Comparison of ENCODE assay signal across 14 mouse cellular contexts in genomic region chr8:70279266-70279665, GRCm38 (mm10). TPM values are rescaled to one million over a fixed set of nuclear protein-coding genes. Genes with fewer than 3 reads are reported as not detected.
A peak's percentile ranks its signal among the peaks of the same experiment; 100 is the strongest.
DNase-seq lines count a peak whose midpoint lies in the region; ATAC-seq lines count a peak whose summit lies in the region.
"Had no signal": no experiment of that assay in that cellular context is flagged by ENCODE, and none has a peak within 500 bp of the region (broad histone marks: within the 10 kb centered on the region; RNA-seq: fewer than 3 reads in every experiment).

No protein-coding gene starts in this region.

- ATAC-seq in heart, embryonic 11.5 days (replicated peaks; ENCODE audit: insufficient number of reproducible peaks, low FRiP score, low TSS enrichment), result no peak
- ATAC-seq in liver, embryonic 12.5 days, result no peak
- no peak for ATAC-seq in heart, embryonic 16.5 days (replicated peaks; ENCODE audit: extremely low read depth, insufficient read depth, low FRiP score)
- ATAC-seq: forebrain, embryonic 14.5 days; intestine, embryonic 15.5 days had no signal

- no peak overlapping the region for H3K4me2 ChIP-seq in heart, embryonic 11.5 days
- peak overlapping the region; percentile 41; the same call in 1 of the 2 replicates for H3K4me2 ChIP-seq in liver, embryonic 12.5 days
- peak overlapping the region; percentile 5; the same call in 1 of the 2 replicates for H3K4me2 ChIP-seq in heart, embryonic 16.5 days (ENCODE audit: low read depth, low read length)
- H3K4me2 ChIP-seq: intestine, embryonic 15.5 days had no signal

- H3K9ac ChIP-seq in heart, embryonic 11.5 days (ENCODE audit: low read depth, low read length), result peak overlapping the region; percentile 10; the same call in 1 of the 2 replicates
- H3K9ac ChIP-seq in liver, embryonic 12.5 days, result no peak overlapping the region; the same call in 1 of the 2 replicates
- H3K9ac ChIP-seq in heart, embryonic 16.5 days (ENCODE audit: low read length), result peak overlapping the region; percentile 60
- H3K9ac ChIP-seq: intestine, embryonic 15.5 days had no signal

- H3K4me1 ChIP-seq in heart, embryonic 11.5 days (ENCODE audit: control insufficient read depth, insufficient read depth, low read length), result peaks cover 16% of the 10 kb centered on the region
- H3K4me1 ChIP-seq in liver, embryonic 12.5 days, result peaks cover 72% of the 10 kb centered on the region
- peaks cover 24% of the 10 kb centered on the region for H3K4me1 ChIP-seq in heart, embryonic 16.5 days (ENCODE audit: control insufficient read depth, insufficient read depth, low read length)

- DNase-seq in heart, adult 8-10 months (ENCODE audit: low spot score), result no peak
- no peak for DNase-seq in liver
- DNase-seq in brain, adult 2 months (ENCODE audit: low read depth, low spot score), result peak; percentile 44
- DNase-seq in left cerebral cortex, adult 8-10 months (ENCODE audit: low spot score in 2 of 2), result no peak
- no peak for DNase-seq in right cerebral cortex, postnatal 36 days (ENCODE audit: low spot score in 2 of 2)
- DNase-seq: adrenal gland, postnatal 10 days; gastrocnemius, postnatal 25 days; thymus, adult 18-20 months had no signal

- H3K36me3 ChIP-seq in heart, embryonic 11.5 days (ENCODE audit: control insufficient read depth, insufficient read depth, low read length), result no peaks in the 10 kb centered on the region
- H3K36me3 ChIP-seq in liver, embryonic 12.5 days, result no peaks in the 10 kb centered on the region
- no peaks in the 10 kb centered on the region for H3K36me3 ChIP-seq in heart, embryonic 16.5 days (ENCODE audit: control insufficient read depth, insufficient read depth)
- H3K36me3 ChIP-seq: intestine, embryonic 15.5 days had no signal

- no peaks in the 10 kb centered on the region for H3K27me3 ChIP-seq in heart, embryonic 11.5 days (ENCODE audit: control insufficient read depth, insufficient read depth, low read length)
- H3K27me3 ChIP-seq in liver, embryonic 12.5 days (replicated peaks), result no peaks in the 10 kb centered on the region
- no peaks in the 10 kb centered on the region for H3K27me3 ChIP-seq in heart, embryonic 16.5 days (ENCODE audit: control insufficient read depth, insufficient read depth, low read length)
- H3K27me3 ChIP-seq: intestine, embryonic 15.5 days had no signal

- peak overlapping the region; percentile 54 for H3K27ac ChIP-seq in heart, embryonic 11.5 days (ENCODE audit: low read depth, low read length)
- H3K27ac ChIP-seq in liver, embryonic 12.5 days, result peak overlapping the region; percentile 43
- H3K27ac ChIP-seq in heart, embryonic 16.5 days (ENCODE audit: low read length), result peak overlapping the region; percentile 69
- H3K27ac ChIP-seq: intestine, embryonic 15.5 days had no signal

- no peaks in the 10 kb centered on the region for H3K9me3 ChIP-seq in heart, embryonic 11.5 days (replicated peaks; ENCODE audit: control insufficient read depth, low read length)
- H3K9me3 ChIP-seq in liver, embryonic 12.5 days (replicated peaks), result no peaks in the 10 kb centered on the region
- no peaks in the 10 kb centered on the region for H3K9me3 ChIP-seq in heart, embryonic 16.5 days (replicated peaks; ENCODE audit: control insufficient read depth, low read length)
- H3K9me3 ChIP-seq: intestine, embryonic 15.5 days had no signal

- WGBS in heart, embryonic 11.5 days (ENCODE audit: insufficient replicate concordance), result 48% methylated on average over 8 of the region's 8 CpGs
- 49% methylated on average over 8 of the region's 8 CpGs for WGBS in liver, embryonic 12.5 days (ENCODE audit: insufficient replicate concordance)
- 30% methylated on average over 8 of the region's 8 CpGs for WGBS in heart, embryonic 16.5 days

- no peak overlapping the region for H3K4me3 ChIP-seq in heart, embryonic 11.5 days (ENCODE audit: low read depth, low read length)
- no peak overlapping the region for H3K4me3 ChIP-seq in liver, embryonic 12.5 days
- no peak overlapping the region for H3K4me3 ChIP-seq in heart, embryonic 16.5 days (ENCODE audit: low read length)
- H3K4me3 ChIP-seq: intestine, embryonic 15.5 days had no signal

RNA-seq across cellular contexts. Expression of gene Homer3, which starts 3.4 kb away (rescaled TPM):
- 25.5 and 30.0 TPM in 2 replicates for polyA plus RNA-seq in heart, embryonic 11.5 days (2014; fragmentation: Nextera tagmentation; extraction: Ambion mirVana)
- total RNA-seq in heart, adult 8-10 months (2022), result 1 to 10 TPM; 7.8 to 9.1 (median 8.0) TPM
- 19.6 and 21.4 TPM in 2 replicates for polyA plus RNA-seq in liver, embryonic 12.5 days (2016; fragmentation: Nextera tagmentation; extraction: Ambion mirVana)
- 26.6 and 30.2 TPM in 2 replicates for polyA plus RNA-seq in heart, embryonic 16.5 days (2015; fragmentation: Nextera tagmentation; extraction: Ambion mirVana)
- 10 to 100 TPM in 1 of 4 experiments, 1 to 10 TPM in 3; 9.2 to 12.1 (median 9.8) TPM for total RNA-seq in left cerebral cortex, adult 8-10 months (2022)

RNA-seq across cellular contexts. Expression of gene Ddx49, which starts 23.0 kb away (rescaled TPM):
- 36.4 and 37.6 TPM in 2 replicates for polyA plus RNA-seq in heart, embryonic 11.5 days (2014; fragmentation: Nextera tagmentation; extraction: Ambion mirVana)
- total RNA-seq in heart, adult 8-10 months (2022), result 10 to 100 TPM; 26.0 to 34.5 (median 31.9) TPM
- polyA plus RNA-seq in liver, embryonic 12.5 days (2016; fragmentation: Nextera tagmentation; extraction: Ambion mirVana), result 37.0 and 40.0 TPM in 2 replicates
- polyA plus RNA-seq in heart, embryonic 16.5 days (2015; fragmentation: Nextera tagmentation; extraction: Ambion mirVana), result 34.1 and 34.2 TPM in 2 replicates
- 10 to 100 TPM; 47.5 to 55.7 (median 51.8) TPM for total RNA-seq in left cerebral cortex, adult 8-10 months (2022)

RNA-seq across cellular contexts. Expression of gene Cope, which starts 23.1 kb away (rescaled TPM):
- polyA plus RNA-seq in heart, embryonic 11.5 days (2014; fragmentation: Nextera tagmentation; extraction: Ambion mirVana), result 307 and 329 TPM in 2 replicates
- 100 to 1,000 TPM; 148 to 165 (median 161) TPM for total RNA-seq in heart, adult 8-10 months (2022)
- polyA plus RNA-seq in liver, embryonic 12.5 days (2016; fragmentation: Nextera tagmentation; extraction: Ambion mirVana), result 205 and 212 TPM in 2 replicates
- 326 and 334 TPM in 2 replicates for polyA plus RNA-seq in heart, embryonic 16.5 days (2015; fragmentation: Nextera tagmentation; extraction: Ambion mirVana)
- 100 to 1,000 TPM; 123 to 154 (median 139) TPM for total RNA-seq in left cerebral cortex, adult 8-10 months (2022)

RNA-seq across cellular contexts. Expression of gene Cers1, which starts 36.3 kb away (rescaled TPM):
- 1.4 and 1.5 TPM in 2 replicates for polyA plus RNA-seq in heart, embryonic 11.5 days (2014; fragmentation: Nextera tagmentation; extraction: Ambion mirVana)
- total RNA-seq in heart, adult 8-10 months (2022), result under 1 TPM; 0.14 to 0.53 (median 0.38) TPM
- 0.45 and 0.63 TPM in 2 replicates for polyA plus RNA-seq in liver, embryonic 12.5 days (2016; fragmentation: Nextera tagmentation; extraction: Ambion mirVana)
- 1.3 TPM in 2 replicates for polyA plus RNA-seq in heart, embryonic 16.5 days (2015; fragmentation: Nextera tagmentation; extraction: Ambion mirVana)
- total RNA-seq in left cerebral cortex, adult 8-10 months (2022), result 10 to 100 TPM; 83.6 to 94.5 (median 88.4) TPM
- total RNA-seq: monocyte, adult 5-6 weeks had no signal

RNA-seq across cellular contexts. Expression of gene Armc6, which starts 45.0 kb away (rescaled TPM):
- 17.6 and 17.8 TPM in 2 replicates for polyA plus RNA-seq in heart, embryonic 11.5 days (2014; fragmentation: Nextera tagmentation; extraction: Ambion mirVana)
- total RNA-seq in heart, adult 8-10 months (2022), result 1 to 10 TPM; 6.8 to 9.0 (median 7.4) TPM
- 23.9 and 24.8 TPM in 2 replicates for polyA plus RNA-seq in liver, embryonic 12.5 days (2016; fragmentation: Nextera tagmentation; extraction: Ambion mirVana)
- 19.6 and 22.1 TPM in 2 replicates for polyA plus RNA-seq in heart, embryonic 16.5 days (2015; fragmentation: Nextera tagmentation; extraction: Ambion mirVana)
- total RNA-seq in left cerebral cortex, adult 8-10 months (2022), result 10 to 100 TPM; 33.6 to 44.9 (median 40.5) TPM
